Mouse (Mus musculus): ENCODE results near the gene Gm17571. TPM values are rescaled to one million over a fixed set of nuclear protein-coding genes. Genes with fewer than 3 reads are reported as not detected.

Gene Gm17571
- total and polyA plus RNA-seq, 3 experiments, result not detected

DNA sequence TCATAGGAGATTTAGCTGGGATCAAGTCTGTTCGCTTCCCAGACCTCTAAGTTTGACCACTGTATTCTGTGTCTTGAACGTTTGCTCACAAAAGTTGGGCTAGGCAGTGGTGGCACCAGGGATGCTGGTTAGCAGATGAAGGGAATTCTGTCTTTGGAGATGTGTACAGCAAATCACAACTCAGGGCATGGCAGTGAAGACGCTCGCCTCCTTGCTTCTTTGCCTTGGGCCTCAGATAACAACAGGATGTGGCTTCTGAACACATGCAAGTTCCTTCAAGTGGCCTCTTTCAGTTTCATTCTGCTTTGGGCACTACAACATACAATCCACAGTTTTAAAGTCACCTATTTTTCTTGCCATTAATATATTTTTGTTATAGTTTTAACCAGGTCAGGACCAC, 19.8 kb upstream of the Gm17571 start (continued):
- peak; percentile 82 for TF ChIP-seq ETS1 (conservative IDR thresholded peaks at IDR 0.05; ENCODE audit: low read depth, low read length)

DNA sequence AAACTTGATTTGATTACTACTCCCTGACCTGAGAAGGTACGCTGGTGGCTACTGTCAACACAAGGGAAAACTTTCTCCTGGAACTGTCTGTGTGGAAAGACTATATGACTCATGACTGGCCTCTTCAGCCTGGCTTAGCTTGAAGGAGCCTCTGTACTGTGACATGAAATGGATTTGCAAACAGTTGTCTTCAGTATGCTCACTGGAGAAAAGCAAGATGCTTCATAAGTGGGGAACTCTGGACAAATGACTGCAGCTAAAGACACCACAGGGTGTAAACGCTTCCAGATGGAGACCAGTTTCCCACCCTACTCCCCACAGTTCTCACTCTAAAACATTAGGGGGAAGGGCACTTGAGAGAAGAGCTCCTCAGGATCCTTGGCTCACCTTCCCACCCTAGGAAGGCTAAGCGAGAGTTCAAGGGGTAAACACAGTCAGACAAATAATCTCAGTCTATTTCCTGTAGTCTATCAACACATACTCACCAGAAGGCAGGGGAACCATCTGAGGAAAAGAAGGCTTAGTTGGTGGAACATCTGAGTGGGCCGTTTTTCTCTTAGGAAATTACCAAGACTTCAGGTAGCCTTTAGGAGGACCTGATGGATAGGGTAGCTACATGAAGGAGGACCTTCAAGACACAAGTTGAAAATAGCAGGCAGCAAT, 18.9 kb upstream of the Gm17571 start:
- no peak overlapping the region for H3K27ac ChIP-seq (ENCODE audit: insufficient read depth, low read depth)
- H3K9me3 ChIP-seq (replicated peaks; ENCODE audit: low read length), result no peaks in the 10 kb centered on the region
- in situ Hi-C loops (cut with MboI; ENCODE audit: low pct_ligation_motif_present, low pct_unique_long_range_greater_than_20kb, low sequenced_read_pairs) (no loop called here), dilution Hi-C loops (cut with MboI; ENCODE audit: extremely low pct_ligation_motif_present, extremely low pct_unique_long_range_greater_than_20kb, low sequenced_read_pairs) (no loop called here)
- H3K79me2 ChIP-seq (replicated peaks; ENCODE audit: control insufficient read depth, extremely low read depth, insufficient read depth, poor library complexity, severe bottlenecking), result 0 out of 2 replicates have a peak, but pooled peaks cover 3% of the 10 kb centered on the region
- no peak for DNase-seq (ENCODE audit: extremely low read depth)
- H3K4me1 ChIP-seq (ENCODE audit: control insufficient read depth in 1 of 2, insufficient read depth in 2 of 2), result peaks cover 25 to 59% of the 10 kb centered on the region in 2 experiments
- no peak overlapping the region for H3K4me3 ChIP-seq (replicated peaks in 1 of 3; ENCODE audit: low read depth in 2 of 3, low read length in 2 of 3, poor library complexity in 1 of 3)
- no peak for TF ChIP-seq TCF12 (IDR thresholded peaks at IDR 0.05; ENCODE audit: low read depth, low read length)
- no peak for TF ChIP-seq GABPA (IDR thresholded peaks at IDR 0.05; ENCODE audit: insufficient replicate concordance, low read depth, low read length)
- TF ChIP-seq CHD1 (IDR thresholded peaks at IDR 0.05; ENCODE audit: low read depth, low read length), result peak; percentile 24; the same call in 1 of the 2 replicates
- no peak for TF ChIP-seq ZNF384 (IDR thresholded peaks at IDR 0.05; ENCODE audit: low read depth, low read length)
- no peak for TF ChIP-seq ZKSCAN1 (IDR thresholded peaks at IDR 0.05; ENCODE audit: borderline replicate concordance, low read depth, low read length)
- no peak for TF ChIP-seq EP300 (IDR thresholded peaks at IDR 0.05; ENCODE audit: low read length)
- peaks cover 0 to 5% of the 10 kb centered on the region in 2 experiments for H3K36me3 ChIP-seq (replicated peaks in 1 of 2; ENCODE audit: control insufficient read depth in 1 of 2, insufficient read depth in 1 of 2, low read length in 1 of 2)
- H3K9ac ChIP-seq (ENCODE audit: insufficient read depth, low read depth), result peak overlapping the region; percentile 58; the same call in 1 of the 2 replicates
- H3K4me2 ChIP-seq (ENCODE audit: insufficient read depth, low read depth, poor library complexity, severe bottlenecking), result peak overlapping the region; percentile 88; the same call in 1 of the 2 replicates
- no peaks in the 10 kb centered on the region for H3K27me3 ChIP-seq (replicated peaks)

DNA sequence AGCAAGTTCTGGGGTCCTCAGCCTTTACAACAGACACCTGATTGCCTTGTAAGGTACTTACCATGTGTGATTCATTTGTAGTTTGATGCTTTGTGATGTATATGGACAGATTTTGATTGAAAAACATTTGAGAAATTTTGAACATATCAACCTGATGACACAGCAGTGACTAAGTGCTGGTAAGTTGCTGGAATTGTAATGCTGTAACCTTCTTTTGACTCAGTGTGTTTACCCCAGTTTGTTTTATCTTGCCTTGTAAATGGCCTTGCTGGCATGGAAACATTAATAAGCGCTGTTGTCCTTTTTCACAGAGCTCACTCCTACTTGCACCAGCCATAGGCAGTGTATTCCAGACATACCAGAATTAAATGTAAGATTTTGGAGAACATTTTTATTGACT, 14.4 kb upstream of the Gm17571 start:
- Histone ChIP-seq H3K27me3 (replicated peaks) (no peaks in the 10 kb centered on the region), H3K4me3 (replicated peaks in 1 of 3; ENCODE audit: low read depth in 2 of 3, low read length in 2 of 3, poor library complexity in 1 of 3) (no peak overlapping the region), H3K27ac (ENCODE audit: insufficient read depth, low read depth) (no peak overlapping the region), H3K36me3 (replicated peaks in 1 of 2; ENCODE audit: control insufficient read depth in 1 of 2, insufficient read depth in 1 of 2, low read length in 1 of 2) (peaks cover 0 to 14% of the 10 kb centered on the region in 2 experiments), H3K9ac (ENCODE audit: insufficient read depth, low read depth) (no peak overlapping the region), H3K79me2 (replicated peaks; ENCODE audit: control insufficient read depth, extremely low read depth, insufficient read depth, poor library complexity, severe bottlenecking) (peaks cover 1% of the 10 kb centered on the region), H3K4me1 (ENCODE audit: control insufficient read depth in 1 of 2, insufficient read depth in 2 of 2) (peaks cover 14 to 26% of the 10 kb centered on the region in 2 experiments), H3K4me2 (ENCODE audit: insufficient read depth, low read depth, poor library complexity, severe bottlenecking) (no peak overlapping the region), H3K9me3 (replicated peaks; ENCODE audit: low read length) (no peaks in the 10 kb centered on the region)
- DNase-seq (ENCODE audit: extremely low read depth), result no peak
- in situ Hi-C loops (cut with MboI; ENCODE audit: low pct_ligation_motif_present, low pct_unique_long_range_greater_than_20kb, low sequenced_read_pairs) (no loop called here), dilution Hi-C loops (cut with MboI; ENCODE audit: extremely low pct_ligation_motif_present, extremely low pct_unique_long_range_greater_than_20kb, low sequenced_read_pairs) (no loop called here)
- TF ChIP-seq NELFE (IDR thresholded peaks at IDR 0.05; ENCODE audit: low read depth, low read length), result no peak
- no peak for TF ChIP-seq ETS1 (conservative IDR thresholded peaks at IDR 0.05; ENCODE audit: low read depth, low read length)
- TF ChIP-seq NRF1 (IDR thresholded peaks at IDR 0.05; ENCODE audit: low read depth, low read length), result no peak
- TF ChIP-seq PAX5 (IDR thresholded peaks at IDR 0.05; ENCODE audit: low read length), result no peak
- no peak for TF ChIP-seq TCF12 (IDR thresholded peaks at IDR 0.05; ENCODE audit: low read depth, low read length)
- TF ChIP-seq USF1 (IDR thresholded peaks at IDR 0.05; ENCODE audit: low read depth, low read length), result no peak
- no peak for TF ChIP-seq UBTF (IDR thresholded peaks at IDR 0.05; ENCODE audit: low read depth, low read length)
- no peak for TF ChIP-seq CTCF (conservative IDR thresholded peaks at IDR 0.05 in 1 of 2, IDR thresholded peaks at IDR 0.05 in 1 of 2; ENCODE audit: low read depth in 2 of 2, low read length in 2 of 2)
- no peak for TF ChIP-seq MAX (IDR thresholded peaks at IDR 0.05; ENCODE audit: low read length)
- TF ChIP-seq ZC3H11A (IDR thresholded peaks at IDR 0.05; ENCODE audit: low read depth, low read length), result no peak
- TF ChIP-seq ZMIZ1 (IDR thresholded peaks at IDR 0.05; ENCODE audit: low read depth, low read length), result no peak
- no peak for TF ChIP-seq MEF2A (IDR thresholded peaks at IDR 0.05; ENCODE audit: borderline replicate concordance, low read depth, low read length)
